Mouse (Mus musculus): ENCODE results near the gene Taar7a.

The Taar7a gene

DNA sequence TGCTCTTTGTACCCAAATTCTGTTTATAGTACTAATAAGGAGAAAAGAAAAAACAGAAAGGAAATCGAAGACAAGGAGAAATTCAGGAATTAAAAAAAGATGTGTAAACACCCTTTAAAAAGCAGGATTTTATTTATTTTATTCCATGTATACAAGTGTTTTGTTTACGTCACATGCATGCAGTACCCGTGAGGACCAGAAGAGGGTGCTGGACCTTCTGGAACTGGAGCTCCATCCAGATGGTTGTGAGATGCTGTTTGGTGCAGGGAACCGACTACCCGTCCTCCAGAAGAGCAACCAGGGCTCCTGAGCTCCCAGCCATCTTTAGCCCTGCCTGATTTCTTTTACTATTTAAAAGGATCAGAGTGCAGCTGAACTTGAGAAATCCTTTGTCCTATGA is 50.8 kb downstream of the Taar7a start:
- DNase-seq (ENCODE audit: low spot score), result no peak

Measured in layer of hippocampus, adult 9-10 months (tissue).